Mouse (Mus musculus): ENCODE data around the gene Tnni2. TPM values are rescaled to one million over a fixed set of nuclear protein-coding genes. Genes with fewer than 3 reads are reported as not detected.

Tnni2 gene
- polyA plus RNA-seq, 1 experiment: 4.3 TPM

DNA sequence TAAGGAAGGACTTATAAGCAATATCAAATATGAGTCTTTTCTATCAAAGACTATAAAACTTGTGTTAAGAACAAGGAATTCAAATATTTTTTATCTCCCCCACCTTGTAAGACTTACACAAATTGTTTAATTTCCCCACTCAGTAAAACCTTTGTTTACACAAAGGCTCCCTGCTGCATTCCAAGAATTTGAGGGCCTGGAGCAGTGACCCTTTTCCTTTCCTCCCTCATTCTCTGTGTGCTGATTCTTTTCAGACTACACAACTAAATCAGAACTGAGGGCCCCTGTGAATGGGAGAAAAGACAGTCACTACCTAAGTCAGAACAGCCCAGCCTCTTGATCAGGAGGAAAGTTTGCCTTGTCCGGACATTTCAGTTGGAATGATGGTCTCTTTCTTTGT is 13.1 kb downstream of the Tnni2 start:
- peaks cover 32% of the 10 kb centered on the region for H3K4me1 ChIP-seq (replicated peaks; ENCODE audit: control insufficient read depth, insufficient read depth, low read length)

DNA sequence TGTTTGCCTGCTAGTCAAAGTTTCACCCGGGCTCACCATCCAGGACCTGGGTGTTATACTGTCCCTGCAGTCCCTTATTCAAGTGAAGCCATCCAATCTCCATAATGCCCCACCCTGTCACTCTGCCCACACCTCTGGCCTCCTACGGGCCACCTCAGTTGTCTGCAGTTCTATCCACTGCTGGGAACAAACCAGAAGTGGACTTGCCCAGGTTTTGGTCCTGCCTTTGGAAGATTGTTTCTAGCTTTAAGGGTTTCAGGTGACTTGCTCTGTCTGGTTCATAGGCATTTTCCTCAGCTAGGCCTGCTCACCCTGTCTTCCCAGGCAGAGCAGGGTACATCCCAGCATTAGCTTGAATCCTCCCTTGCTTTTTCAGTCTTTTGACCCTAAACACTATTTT is 13.6 kb downstream of the Tnni2 start:
- Histone ChIP-seq H3K27ac (ENCODE audit: control insufficient read depth, insufficient read depth, low read length) (no peak overlapping the region), H3K4me3 (ENCODE audit: control insufficient read depth, insufficient read depth, low read length) (no peak overlapping the region), H3K27me3 (ENCODE audit: control insufficient read depth, insufficient read depth, low read length) (no peaks in the 10 kb centered on the region), H3K4me1 (replicated peaks; ENCODE audit: control insufficient read depth, insufficient read depth, low read length) (peaks cover 37% of the 10 kb centered on the region), H3K36me3 (ENCODE audit: control insufficient read depth, insufficient read depth, low read length) (no peaks in the 10 kb centered on the region)
- TF ChIP-seq POLR2A (IDR thresholded peaks at IDR 0.05; ENCODE audit: control insufficient read depth, extremely low read depth, insufficient read depth, low read length, poor library complexity) (no peak), CTCF (IDR thresholded peaks at IDR 0.05; ENCODE audit: borderline replicate concordance, control insufficient read depth, extremely low read depth, insufficient read depth, low read length, poor library complexity) (no peak)
- 93% methylated on average over 2 of the region's 2 CpGs for WGBS
- DNase-seq: no peak

More for the DNA sequence above, 13.1 kb downstream of the Tnni2 start:
- Histone ChIP-seq H3K36me3 (ENCODE audit: control insufficient read depth, insufficient read depth, low read length) (no peaks in the 10 kb centered on the region), H3K27ac (ENCODE audit: control insufficient read depth, insufficient read depth, low read length) (no peak overlapping the region), H3K4me3 (ENCODE audit: control insufficient read depth, insufficient read depth, low read length) (no peak overlapping the region), H3K27me3 (ENCODE audit: control insufficient read depth, insufficient read depth, low read length) (no peaks in the 10 kb centered on the region)
- TF ChIP-seq POLR2A (IDR thresholded peaks at IDR 0.05; ENCODE audit: control insufficient read depth, extremely low read depth, insufficient read depth, low read length, poor library complexity): no peak
- no peak for TF ChIP-seq CTCF (IDR thresholded peaks at IDR 0.05; ENCODE audit: borderline replicate concordance, control insufficient read depth, extremely low read depth, insufficient read depth, low read length, poor library complexity)
- 90% methylated on average over 1 of the region's 1 CpGs for WGBS
- no peak for DNase-seq

DNA sequence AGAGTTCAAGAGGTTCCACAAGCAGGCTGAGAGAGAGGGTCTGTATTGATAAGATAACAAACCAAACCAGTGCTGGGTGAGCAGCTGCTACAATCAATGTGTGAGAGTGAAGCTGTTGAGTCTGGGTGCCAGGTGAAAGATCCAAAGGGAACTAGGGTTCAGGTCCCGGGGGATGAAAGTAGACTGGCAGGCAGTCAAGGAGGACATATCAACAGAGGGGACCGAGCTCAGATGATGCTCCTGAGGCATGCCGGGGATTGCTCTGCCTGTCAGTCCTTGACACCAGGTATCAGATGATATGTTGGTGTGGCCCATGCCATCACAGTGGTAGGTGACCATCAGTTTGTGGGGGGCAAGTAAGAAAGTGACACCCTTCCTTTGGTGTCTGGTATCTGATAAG is 15.2 kb downstream of the Tnni2 start:
- Histone ChIP-seq H3K27me3 (ENCODE audit: control insufficient read depth, insufficient read depth, low read length) (no peaks in the 10 kb centered on the region), H3K36me3 (ENCODE audit: control insufficient read depth, insufficient read depth, low read length) (no peaks in the 10 kb centered on the region), H3K4me1 (replicated peaks; ENCODE audit: control insufficient read depth, insufficient read depth, low read length) (peaks cover 40% of the 10 kb centered on the region), H3K4me3 (ENCODE audit: control insufficient read depth, insufficient read depth, low read length) (no peak overlapping the region), H3K27ac (ENCODE audit: control insufficient read depth, insufficient read depth, low read length) (peak overlapping the region; percentile 71)
- WGBS: 95% methylated on average over 3 of the region's 3 CpGs
- DNase-seq: peak; percentile 21
- TF ChIP-seq POLR2A (IDR thresholded peaks at IDR 0.05; ENCODE audit: control insufficient read depth, extremely low read depth, insufficient read depth, low read length, poor library complexity) (no peak), CTCF (IDR thresholded peaks at IDR 0.05; ENCODE audit: borderline replicate concordance, control insufficient read depth, extremely low read depth, insufficient read depth, low read length, poor library complexity) (no peak)

DNA sequence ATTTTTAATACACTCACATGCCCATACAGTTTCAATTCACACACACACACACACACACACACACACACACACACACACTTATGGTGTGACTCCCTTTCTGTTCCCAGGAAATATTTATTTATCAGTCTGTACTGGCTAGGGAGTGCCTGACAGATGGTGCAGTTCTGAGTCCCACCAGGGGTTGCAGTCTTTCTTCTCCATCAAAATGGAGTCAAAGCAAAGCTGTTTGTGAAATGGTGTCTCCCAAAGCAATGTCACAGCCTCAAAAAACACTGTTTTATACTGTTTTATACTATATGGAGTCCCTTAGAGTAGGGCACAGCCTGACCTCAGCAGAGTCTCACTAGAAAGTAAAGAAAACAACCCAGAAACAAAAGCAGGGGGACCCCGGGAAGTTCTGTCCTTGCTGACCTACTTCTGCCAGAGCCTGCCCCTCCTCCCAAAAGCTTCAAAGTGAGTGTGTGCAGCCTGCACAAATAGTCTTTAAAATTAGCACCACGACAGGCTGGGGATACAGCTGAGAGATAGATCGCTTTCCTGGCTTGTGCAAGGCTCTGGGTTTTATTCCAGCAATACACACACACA is 15.7 kb downstream of the Tnni2 start:
- no peak for TF ChIP-seq CTCF (IDR thresholded peaks at IDR 0.05; ENCODE audit: borderline replicate concordance, control insufficient read depth, extremely low read depth, insufficient read depth, low read length, poor library complexity)
- TF ChIP-seq POLR2A (IDR thresholded peaks at IDR 0.05; ENCODE audit: control insufficient read depth, extremely low read depth, insufficient read depth, low read length, poor library complexity): no peak
- Histone ChIP-seq H3K27me3 (ENCODE audit: control insufficient read depth, insufficient read depth, low read length) (no peaks in the 10 kb centered on the region), H3K36me3 (ENCODE audit: control insufficient read depth, insufficient read depth, low read length) (no peaks in the 10 kb centered on the region), H3K4me1 (replicated peaks; ENCODE audit: control insufficient read depth, insufficient read depth, low read length) (peaks cover 45% of the 10 kb centered on the region), H3K27ac (ENCODE audit: control insufficient read depth, insufficient read depth, low read length) (peak overlapping the region; percentile 71), H3K4me3 (ENCODE audit: control insufficient read depth, insufficient read depth, low read length) (no peak overlapping the region)
- peak; percentile 68 for DNase-seq
- WGBS: 6% methylated on average over 3 of the region's 3 CpGs

- H3K4me3 ChIP-seq (ENCODE audit: control insufficient read depth, insufficient read depth, low read length): no peak overlapping the region
- no peak for TF ChIP-seq POLR2A (IDR thresholded peaks at IDR 0.05; ENCODE audit: control insufficient read depth, extremely low read depth, insufficient read depth, low read length, poor library complexity)
- TF ChIP-seq CTCF (IDR thresholded peaks at IDR 0.05; ENCODE audit: borderline replicate concordance, control insufficient read depth, extremely low read depth, insufficient read depth, low read length, poor library complexity): no peak
- no peaks in the 10 kb centered on the region for H3K27me3 ChIP-seq (ENCODE audit: control insufficient read depth, insufficient read depth, low read length)
- no peak for DNase-seq
- peak overlapping the region; percentile 71 for H3K27ac ChIP-seq (ENCODE audit: control insufficient read depth, insufficient read depth, low read length)
- WGBS: 40% methylated on average over 2 of the region's 2 CpGs
- no peaks in the 10 kb centered on the region for H3K36me3 ChIP-seq (ENCODE audit: control insufficient read depth, insufficient read depth, low read length)
- peaks cover 52% of the 10 kb centered on the region for H3K4me1 ChIP-seq (replicated peaks; ENCODE audit: control insufficient read depth, insufficient read depth, low read length)
Observed at GRCm38 (mm10) chr7:142458026-142458425, 16.4 kb downstream of the Tnni2 start.

- H3K27ac ChIP-seq (ENCODE audit: control insufficient read depth, insufficient read depth, low read length): no peak overlapping the region
- 91% methylated on average over 5 of the region's 5 CpGs for WGBS
- H3K36me3 ChIP-seq (ENCODE audit: control insufficient read depth, insufficient read depth, low read length): no peaks in the 10 kb centered on the region
- no peaks in the 10 kb centered on the region for H3K27me3 ChIP-seq (ENCODE audit: control insufficient read depth, insufficient read depth, low read length)
- TF ChIP-seq POLR2A (IDR thresholded peaks at IDR 0.05; ENCODE audit: control insufficient read depth, extremely low read depth, insufficient read depth, low read length, poor library complexity) (no peak), CTCF (IDR thresholded peaks at IDR 0.05; ENCODE audit: borderline replicate concordance, control insufficient read depth, extremely low read depth, insufficient read depth, low read length, poor library complexity) (no peak)
- H3K4me3 ChIP-seq (ENCODE audit: control insufficient read depth, insufficient read depth, low read length): no peak overlapping the region
- DNase-seq: no peak
- H3K4me1 ChIP-seq (replicated peaks; ENCODE audit: control insufficient read depth, insufficient read depth, low read length): peaks cover 58% of the 10 kb centered on the region
Observed at GRCm38 (mm10) chr7:142458676-142459298, 17.2 kb downstream of the Tnni2 start.
